Mouse (Mus musculus) forebrain, embryonic 10.5 days (tissue): ENCODE data around the gene Fezf1. TPM values are rescaled to one million over a fixed set of nuclear protein-coding genes. Genes with fewer than 3 reads are reported as not detected.

ENCODE experiments used
- DNase-seq: peaks from one replicate; pipeline ENCODE4 v3.0.0-alpha.2; 2017; ENCODE audit warnings: low spot score; ENCODE audit errors: extremely low spot score
- H3K27ac ChIP-seq: fragments of 300-500 bp; sonication (generic); 2 replicates; pipeline ENCODE4 v1.5.1; 2016; ENCODE audit warnings: mild to moderate bottlenecking
- H3K27me3 ChIP-seq: fragments of 300-500 bp; sonication (generic); 2 replicates; pipeline ENCODE4 v1.6.1; 2016; ENCODE audit warnings: mild to moderate bottlenecking; ENCODE audit not compliant: poor library complexity, severe bottlenecking
- H3K36me3 ChIP-seq: fragments of 300-500 bp; sonication (generic); replicated peaks from 2 replicates; pipeline ENCODE4 v1.6.1; 2016; ENCODE audit warnings: mild to moderate bottlenecking, moderate library complexity
- H3K4me1 ChIP-seq: fragments of 300-500 bp; sonication (generic); 2 replicates; pipeline ENCODE4 v1.6.1; 2016
- H3K4me3 ChIP-seq: fragments of 300-500 bp; sonication (generic); 2 replicates; pipeline ENCODE4 v1.5.1; 2016; ENCODE audit warnings: mild to moderate bottlenecking, moderate library complexity
- H3K9me3 ChIP-seq: fragments of 300-500 bp; sonication (generic); 2 replicates; pipeline ENCODE4 v1.6.1; 2016; ENCODE audit warnings: mild to moderate bottlenecking, moderate library complexity
- WGBS: fragments of 180-500 bp; shearing (Covaris S2); methylation state at CpG from one replicate; pipeline ENCODE4 v1.1.7; 2016; 5-methylcytosine and 5-hydroxymethylcytosine counted together
- polyA plus RNA-seq: library from polyadenylated mRNA; unstranded; fragments of >200 nt; fragmentation: Nextera tagmentation; extraction: Ambion mirVana; gene quantifications from 2 replicates; pipeline ENCODE4 v1.2.1, GENCODE M21; 2016

Gene Fezf1
- polyA plus RNA-seq, 1 experiment from 2014 or later, result 35.1 TPM

DNA sequence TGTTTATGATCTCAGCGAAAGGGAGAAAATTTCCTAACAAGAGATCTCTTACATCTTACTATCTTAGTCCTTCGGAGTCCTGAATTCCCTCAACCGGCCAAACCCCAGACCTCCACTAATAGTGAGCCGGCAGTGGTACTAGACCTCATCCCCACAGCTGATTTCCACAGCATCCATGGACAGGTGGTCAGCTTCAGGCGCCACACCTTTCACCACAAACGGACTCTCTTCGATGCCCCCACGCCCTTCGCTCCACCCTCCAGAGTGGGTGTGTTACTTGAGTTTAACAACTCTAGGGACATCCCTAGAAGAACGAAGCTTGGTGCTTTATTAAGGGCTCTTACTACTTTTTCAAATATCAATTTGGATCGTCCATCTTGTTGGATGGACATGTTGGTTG is 6.5 kb upstream of the Fezf1 start:
- 16% methylated on average over 11 of the region's 11 CpGs for WGBS

DNA sequence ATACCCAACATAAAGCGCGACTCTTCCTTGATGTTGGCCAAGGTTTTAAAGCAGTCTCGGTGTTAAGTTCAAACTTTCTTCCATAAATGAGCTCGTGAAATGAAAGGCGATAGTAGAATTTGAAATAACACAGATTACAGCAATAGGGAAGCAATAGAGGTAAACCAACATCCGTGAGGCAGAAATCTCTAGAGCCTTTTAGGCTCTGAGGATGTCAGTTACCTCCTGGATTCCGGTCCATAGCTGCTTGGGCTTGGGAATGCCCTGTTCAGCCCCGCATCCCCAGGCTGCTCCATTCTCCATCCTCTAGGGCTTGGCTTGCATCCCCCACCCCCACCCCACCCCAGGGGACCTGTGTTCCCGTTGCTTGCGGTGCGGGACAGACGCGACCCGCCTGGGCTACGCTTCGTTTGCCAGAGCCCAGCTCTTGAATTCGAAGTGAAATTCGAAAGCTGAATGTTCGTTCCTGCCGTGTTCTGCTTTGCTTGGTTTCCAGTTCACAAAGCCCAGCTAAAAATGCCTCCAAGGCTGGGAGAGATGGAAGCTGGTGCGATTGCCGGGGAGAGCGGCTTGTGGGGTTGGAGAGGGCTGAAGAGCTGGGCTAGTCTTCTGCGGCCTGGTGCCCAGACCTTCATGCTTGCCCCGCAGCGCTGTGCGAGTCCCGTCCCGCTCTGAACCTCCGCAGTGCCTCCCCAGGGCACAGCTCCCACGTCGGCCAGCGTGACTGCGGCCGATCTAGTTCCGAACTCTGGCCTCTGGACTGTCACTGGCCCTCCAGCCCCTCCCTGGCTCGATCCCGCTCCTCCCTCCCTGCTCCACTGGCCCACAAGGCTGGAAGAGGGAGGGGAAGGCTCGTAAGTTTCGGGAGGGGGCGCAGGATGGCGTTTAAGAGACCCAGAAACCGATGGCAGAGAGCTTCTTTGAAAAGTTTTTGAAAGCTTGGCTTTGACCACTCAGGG is 5.5 kb upstream of the Fezf1 start:
- no peaks in the 10 kb centered on the region for H3K9me3 ChIP-seq
- peak overlapping the region; percentile 81 for H3K4me3 ChIP-seq
- peaks cover 98% of the 10 kb centered on the region for H3K27me3 ChIP-seq
- DNase-seq, result peak; percentile 80
- WGBS, result under 1% methylated on average over 43 of the region's 43 CpGs
- peak overlapping the region; percentile 99 for H3K27ac ChIP-seq
- no peaks in the 10 kb centered on the region for H3K36me3 ChIP-seq
- peaks cover 79% of the 10 kb centered on the region for H3K4me1 ChIP-seq

More for the DNA sequence above, 6.5 kb upstream of the Fezf1 start:
- peaks cover 98% of the 10 kb centered on the region for H3K27me3 ChIP-seq
- H3K4me1 ChIP-seq, result peaks cover 79% of the 10 kb centered on the region
- peak overlapping the region; percentile 81 for H3K4me3 ChIP-seq
- DNase-seq, result no peak
- H3K36me3 ChIP-seq, result no peaks in the 10 kb centered on the region
- peak overlapping the region; percentile 99 for H3K27ac ChIP-seq
- H3K9me3 ChIP-seq, result no peaks in the 10 kb centered on the region

DNA sequence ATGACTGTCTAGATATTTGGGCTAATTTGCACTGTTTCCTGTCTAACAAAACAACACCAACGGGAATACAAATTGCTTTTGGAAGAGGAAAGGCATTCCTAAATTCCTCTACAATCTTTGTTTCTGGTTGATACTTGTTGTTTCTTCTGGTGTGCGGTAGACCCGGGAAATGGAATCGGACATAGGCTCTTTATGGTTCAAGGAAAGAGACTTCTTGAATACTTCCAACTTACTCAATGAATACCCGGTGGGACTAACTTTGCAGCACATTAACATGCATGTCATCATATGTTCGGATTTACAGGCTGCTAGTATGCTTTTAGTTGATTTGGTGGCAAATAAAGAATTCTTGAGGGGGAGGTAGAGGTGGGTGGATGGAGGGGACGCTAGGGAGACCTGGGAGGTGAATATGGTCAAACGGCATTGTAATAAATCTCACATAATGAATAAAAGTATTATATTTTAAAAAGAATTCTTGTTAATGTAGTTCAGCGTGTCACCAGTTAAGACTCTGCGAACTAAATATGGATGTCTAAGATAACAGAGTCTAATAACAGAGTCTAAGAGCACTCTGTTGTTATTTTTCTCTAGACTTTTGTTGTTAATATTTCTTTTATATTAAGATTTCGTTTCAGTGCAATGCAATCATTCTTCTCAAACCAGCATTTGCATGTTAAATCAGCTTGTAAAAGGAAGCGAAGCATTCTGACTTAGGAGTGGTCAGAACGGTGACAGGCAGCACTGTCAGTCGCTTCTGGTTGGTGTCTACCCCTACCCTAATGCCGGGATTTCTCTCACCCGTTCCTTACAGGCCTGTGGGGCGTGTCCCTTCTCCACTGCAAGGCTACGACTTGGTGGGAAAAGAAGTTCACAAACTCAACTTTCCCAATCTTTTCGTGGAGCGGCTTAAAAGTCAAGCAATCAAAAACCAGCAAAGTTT is 4.3 kb upstream of the Fezf1 start:
- H3K27me3 ChIP-seq, result peaks cover 98% of the 10 kb centered on the region
- peak; percentile 55 for DNase-seq
- WGBS, result under 1% methylated on average over 20 of the region's 20 CpGs
- H3K4me1 ChIP-seq, result peaks cover 79% of the 10 kb centered on the region
- peak overlapping the region; percentile 99 for H3K27ac ChIP-seq
- no peaks in the 10 kb centered on the region for H3K9me3 ChIP-seq
- H3K36me3 ChIP-seq, result no peaks in the 10 kb centered on the region
- peak overlapping the region; percentile 81 for H3K4me3 ChIP-seq

DNA sequence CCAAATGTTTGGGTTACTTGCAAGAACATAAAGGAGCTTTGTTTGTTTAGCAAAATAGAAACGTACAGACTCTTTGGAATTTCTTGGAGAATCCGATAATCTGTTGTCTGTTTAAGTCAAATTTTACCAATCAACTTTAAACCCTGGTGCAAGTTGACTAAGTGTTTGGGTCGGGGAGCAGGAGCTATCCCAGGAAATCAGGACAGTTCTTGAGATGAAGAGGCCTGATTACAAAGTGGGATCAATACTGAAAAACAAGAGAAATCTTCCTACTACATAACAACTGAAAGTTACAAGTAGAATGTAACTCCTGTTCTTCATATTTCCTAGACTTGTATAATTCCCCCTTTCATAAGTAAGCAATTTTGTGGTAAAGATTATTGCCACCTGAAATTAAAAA is 3.3 kb upstream of the Fezf1 start:
- Histone ChIP-seq H3K4me3 (peak overlapping the region; percentile 81), H3K27ac (peak overlapping the region; percentile 99), H3K36me3 (no peaks in the 10 kb centered on the region), H3K9me3 (no peaks in the 10 kb centered on the region), H3K4me1 (peaks cover 80% of the 10 kb centered on the region), H3K27me3 (peaks cover 98% of the 10 kb centered on the region)
- no peak for DNase-seq
- 3% methylated on average over 3 of the region's 3 CpGs for WGBS

DNA sequence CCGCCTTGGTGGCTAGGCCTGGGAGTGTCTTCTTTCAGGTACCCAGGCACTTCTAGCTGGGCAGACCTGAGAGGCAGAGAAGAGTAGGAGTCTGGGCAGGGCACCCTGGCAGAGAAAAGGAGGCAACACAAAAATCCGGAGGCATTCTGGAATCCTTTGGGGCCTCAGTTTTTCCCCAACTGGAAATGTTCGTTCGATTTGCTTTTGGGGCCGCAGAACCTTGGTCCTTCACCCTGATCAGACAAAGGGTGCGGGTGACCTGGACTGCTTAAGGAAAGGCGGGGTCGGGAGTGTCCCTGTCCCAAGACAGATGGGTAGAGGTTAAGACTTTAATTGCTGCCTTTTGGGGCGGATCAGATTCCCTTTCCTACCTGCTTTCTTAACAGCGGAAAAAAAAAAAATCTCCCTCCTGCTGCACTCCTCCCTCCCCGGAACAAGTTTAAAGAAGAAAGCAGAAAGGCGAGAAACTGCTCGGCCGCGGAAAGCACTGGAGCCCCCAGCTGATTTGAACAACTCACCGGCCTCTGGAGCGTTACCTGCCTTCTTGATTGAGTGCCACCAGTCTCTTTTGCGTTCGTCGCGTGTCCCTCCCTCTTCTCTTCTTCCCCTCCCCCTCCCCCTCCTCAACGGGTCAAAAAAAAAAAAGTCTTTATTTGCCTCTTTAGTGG is 2.3 kb upstream of the Fezf1 start:
- peak; percentile 67 for DNase-seq
- Histone ChIP-seq H3K27ac (peak overlapping the region; percentile 99), H3K36me3 (peaks cover 4% of the 10 kb centered on the region), H3K4me3 (peak overlapping the region; percentile 81), H3K9me3 (no peaks in the 10 kb centered on the region), H3K27me3 (peaks cover 98% of the 10 kb centered on the region), H3K4me1 (peaks cover 80% of the 10 kb centered on the region)
- WGBS, result under 1% methylated on average over 22 of the region's 22 CpGs

DNA sequence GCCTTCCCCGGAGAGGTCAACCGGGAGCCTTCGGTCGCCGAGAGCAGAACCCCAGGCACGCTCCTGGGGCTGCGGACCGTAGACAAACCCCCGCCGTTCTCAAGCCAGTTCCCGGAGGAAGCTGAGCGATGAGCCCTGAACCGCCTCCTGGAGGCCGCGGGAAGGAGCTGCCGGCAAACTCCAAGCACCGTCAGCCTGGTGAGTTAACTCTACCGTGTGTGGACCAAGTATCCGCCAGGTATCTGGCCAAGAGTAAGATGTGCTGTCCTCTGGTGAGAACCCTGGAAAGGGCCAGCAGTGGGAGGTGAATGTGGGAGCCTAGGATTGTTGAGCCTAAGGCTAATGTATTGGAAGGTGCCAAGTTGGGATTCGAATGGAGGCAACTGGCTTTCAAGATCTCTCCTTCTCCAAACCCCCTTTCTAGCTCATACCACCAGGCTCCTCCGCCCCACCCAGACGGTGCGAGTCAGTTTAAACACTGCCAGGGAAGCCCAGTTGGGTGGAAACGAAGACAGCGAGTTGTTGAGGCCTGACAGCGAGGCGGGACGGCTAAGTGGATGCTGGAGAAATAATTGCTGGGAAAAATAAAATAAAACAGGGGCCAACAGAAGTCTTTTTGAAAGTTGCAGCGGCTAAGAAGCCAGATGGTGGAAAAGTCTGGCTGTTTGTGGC is 1.6 kb upstream of the Fezf1 start:
- peak; percentile 79 for DNase-seq
- H3K27me3 ChIP-seq, result peaks cover 98% of the 10 kb centered on the region
- under 1% methylated on average over 29 of the region's 29 CpGs for WGBS

DNA sequence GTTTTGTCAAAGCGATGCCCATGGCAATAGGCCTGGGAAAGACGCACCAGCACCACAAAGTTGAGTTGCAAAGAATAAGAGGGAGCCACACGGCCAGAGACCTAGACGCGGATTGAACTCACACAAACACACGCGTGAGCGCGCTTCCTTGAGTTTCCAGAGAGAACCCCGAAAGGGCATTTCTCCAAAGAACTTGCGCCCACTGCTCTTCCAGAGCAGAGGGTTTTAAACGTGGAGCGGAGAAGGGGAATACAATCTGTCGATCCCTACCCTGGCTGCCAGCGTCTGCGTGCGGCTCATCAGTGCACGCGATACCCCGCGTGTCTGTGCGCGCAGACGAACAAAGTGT is 865 bp upstream of the Fezf1 start:
- H3K4me1 ChIP-seq, result peaks cover 79% of the 10 kb centered on the region
- no peaks in the 10 kb centered on the region for H3K9me3 ChIP-seq
- WGBS, result under 1% methylated on average over 24 of the region's 24 CpGs
- peak; percentile 64 for DNase-seq
- peaks cover 8% of the 10 kb centered on the region for H3K36me3 ChIP-seq
- peak overlapping the region; percentile 99 for H3K27ac ChIP-seq
- H3K4me3 ChIP-seq, result peak overlapping the region; percentile 81
- H3K27me3 ChIP-seq, result peaks cover 98% of the 10 kb centered on the region

More for the DNA sequence above, 1.6 kb upstream of the Fezf1 start:
- Histone ChIP-seq H3K27ac (peak overlapping the region; percentile 99), H3K4me1 (peaks cover 79% of the 10 kb centered on the region), H3K9me3 (no peaks in the 10 kb centered on the region), H3K4me3 (peak overlapping the region; percentile 81), H3K36me3 (peaks cover 8% of the 10 kb centered on the region)

DNA sequence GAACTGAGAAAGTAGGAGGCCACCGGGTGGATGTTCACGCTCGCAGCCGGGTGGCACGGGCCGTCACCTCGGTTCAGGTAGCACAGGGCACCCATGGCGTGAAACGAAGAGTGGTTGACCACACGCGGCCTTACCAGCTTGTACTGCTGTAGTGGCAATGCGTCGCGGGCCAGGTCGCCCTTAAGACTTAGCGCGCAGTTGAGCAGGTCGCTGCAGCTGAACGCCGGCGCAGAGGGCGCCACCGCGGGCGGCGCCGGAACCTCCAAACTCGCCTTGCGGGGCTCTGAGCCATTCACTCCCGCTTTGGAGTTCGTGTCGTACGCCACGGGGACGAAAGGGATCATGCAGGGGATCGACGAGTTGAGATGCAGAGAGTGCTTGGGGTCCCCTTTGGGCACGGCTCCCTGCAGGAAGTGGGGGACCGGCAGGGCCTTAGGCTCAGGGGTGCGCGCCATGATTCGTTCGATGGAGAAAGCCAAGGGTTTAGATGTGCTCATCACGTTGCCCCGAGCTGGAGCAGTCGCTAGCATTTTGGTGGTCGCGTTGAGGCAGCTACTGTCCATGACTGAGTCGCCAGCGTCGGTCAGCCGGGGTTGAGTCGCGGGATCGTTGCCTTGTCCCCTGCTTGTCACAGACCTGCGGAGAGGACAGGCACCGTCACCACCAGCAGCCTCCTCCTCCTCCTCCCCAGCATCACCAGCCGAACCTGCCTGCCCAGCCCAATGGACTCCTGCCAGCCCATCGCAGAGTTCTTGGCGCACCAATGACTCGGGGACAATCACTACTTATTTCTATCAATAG is 450 bp downstream of the Fezf1 start:
- Histone ChIP-seq H3K27ac (peak overlapping the region; percentile 99), H3K27me3 (peaks cover 98% of the 10 kb centered on the region), H3K36me3 (peaks cover 8% of the 10 kb centered on the region), H3K4me1 (peaks cover 79% of the 10 kb centered on the region), H3K9me3 (no peaks in the 10 kb centered on the region), H3K4me3 (peak overlapping the region; percentile 81)
- WGBS, result under 1% methylated on average over 61 of the region's 61 CpGs
- DNase-seq, result peak; percentile 82

DNA sequence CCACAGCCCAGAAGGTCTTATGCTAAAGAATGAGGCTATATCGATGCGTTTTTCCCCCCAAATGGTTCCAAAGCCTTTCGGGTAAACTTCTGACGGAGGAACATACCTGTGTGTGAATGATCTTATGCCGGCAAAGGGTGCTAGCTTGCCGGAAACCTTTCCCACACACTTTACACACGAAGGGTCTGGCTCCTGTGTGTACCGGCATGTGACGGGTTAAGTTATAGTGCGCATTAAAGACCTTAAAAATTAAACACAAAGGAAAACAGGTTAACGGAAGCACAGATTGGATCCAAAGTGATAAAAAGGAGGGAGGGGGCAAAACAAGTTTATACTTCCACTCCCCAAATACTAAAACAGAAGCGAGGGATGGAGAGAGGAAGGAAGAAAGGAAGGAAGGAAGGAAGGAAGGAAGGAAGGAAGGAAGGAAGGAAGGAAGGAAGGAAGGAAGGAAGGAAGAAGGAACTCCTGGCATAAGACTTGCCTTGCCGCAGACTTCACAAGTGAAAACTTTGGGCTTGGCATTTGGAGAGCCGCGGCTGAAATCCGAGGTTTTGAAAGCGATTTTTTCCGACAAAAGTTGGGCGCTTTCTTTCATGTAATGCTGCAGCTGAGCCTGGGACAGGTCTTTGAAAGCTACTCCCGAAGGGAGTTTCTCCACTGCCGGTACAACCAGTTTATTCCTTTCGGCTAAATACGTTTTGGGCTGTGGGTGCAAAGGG is 1.2 kb downstream of the Fezf1 start:
- H3K4me3 ChIP-seq, result peak overlapping the region; percentile 81
- DNase-seq, result no peak
- peaks cover 8% of the 10 kb centered on the region for H3K36me3 ChIP-seq
- peaks cover 80% of the 10 kb centered on the region for H3K4me1 ChIP-seq
- under 1% methylated on average over 23 of the region's 23 CpGs for WGBS
- peak overlapping the region; percentile 99 for H3K27ac ChIP-seq
- peaks cover 98% of the 10 kb centered on the region for H3K27me3 ChIP-seq
- H3K9me3 ChIP-seq, result no peaks in the 10 kb centered on the region

DNA sequence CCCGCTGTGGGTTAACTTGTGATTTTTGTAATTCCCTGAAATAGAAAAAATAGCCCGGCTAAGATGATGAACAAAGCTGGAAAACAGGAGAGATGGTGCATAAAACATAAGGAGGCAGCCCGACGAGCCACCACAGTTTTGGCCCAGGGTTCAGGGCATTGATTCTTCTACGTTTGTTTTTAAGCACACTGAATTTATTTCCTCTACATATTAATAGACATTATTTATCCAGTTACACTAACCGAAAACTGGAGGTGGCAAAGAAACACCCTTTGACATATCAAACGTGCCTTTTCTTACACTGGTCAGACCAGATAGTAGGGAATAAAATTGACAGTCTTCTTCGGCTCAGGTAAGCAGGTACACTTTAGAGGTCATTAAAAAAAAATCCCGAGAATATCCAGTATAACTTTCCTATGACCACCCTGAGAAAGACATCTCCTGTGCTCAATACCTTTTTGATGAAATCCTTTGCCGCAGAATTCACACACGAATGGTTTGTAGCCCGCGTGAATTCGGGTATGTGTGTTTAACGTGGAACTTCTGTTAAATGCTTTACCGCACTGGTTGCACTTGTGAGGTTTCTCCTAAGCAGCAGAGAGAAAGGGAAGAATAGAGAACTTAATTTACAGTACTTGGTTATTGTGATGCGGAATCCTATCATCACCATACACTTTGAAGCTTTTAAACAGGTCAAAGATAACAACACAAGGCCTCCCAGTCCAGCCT is 1.9 kb downstream of the Fezf1 start:
- 1% methylated on average over 17 of the region's 17 CpGs for WGBS
- H3K27ac ChIP-seq, result peak overlapping the region; percentile 99
- H3K9me3 ChIP-seq, result no peaks in the 10 kb centered on the region
- H3K27me3 ChIP-seq, result peaks cover 98% of the 10 kb centered on the region
- peak overlapping the region; percentile 81 for H3K4me3 ChIP-seq
- DNase-seq, result no peak
- peaks cover 8% of the 10 kb centered on the region for H3K36me3 ChIP-seq
- H3K4me1 ChIP-seq, result peaks cover 75% of the 10 kb centered on the region
